Mouse (Mus musculus) embryonic facial prominence, embryonic 10.5 days (tissue): Measurements from ENCODE around the gene Ilkap. TPM values are rescaled to one million over a fixed set of nuclear protein-coding genes. Genes with fewer than 3 reads are reported as not detected.

ENCODE experiments used
- DNase-seq: peaks from one replicate; pipeline ENCODE4 v3.0.0-alpha.2; 2017; ENCODE audit warnings: low spot score
- H3K27ac ChIP-seq: fragments of 300-500 bp; sonication (generic); replicated peaks from 2 replicates; pipeline ENCODE4 v1.5.1; 2016; ENCODE audit warnings: mild to moderate bottlenecking
- H3K27me3 ChIP-seq: fragments of 300-500 bp; sonication (generic); replicated peaks from 2 replicates; pipeline ENCODE4 v1.6.1; 2016; ENCODE audit warnings: low read depth, mild to moderate bottlenecking; ENCODE audit not compliant: poor library complexity, severe bottlenecking
- H3K36me3 ChIP-seq: fragments of 300-500 bp; sonication (generic); replicated peaks from 2 replicates; pipeline ENCODE4 v1.6.1; 2016; ENCODE audit warnings: mild to moderate bottlenecking, moderate library complexity
- H3K4me1 ChIP-seq: fragments of 300-500 bp; sonication (generic); 2 replicates; pipeline ENCODE4 v1.6.1; 2016
- H3K4me3 ChIP-seq: fragments of 300-500 bp; sonication (generic); 2 replicates; pipeline ENCODE4 v1.5.1; 2016; ENCODE audit warnings: mild to moderate bottlenecking, moderate library complexity
- H3K9me3 ChIP-seq: fragments of 300-500 bp; sonication (generic); 2 replicates; pipeline ENCODE4 v1.6.1; 2016; ENCODE audit warnings: mild to moderate bottlenecking
- WGBS: fragments of 180-500 bp; shearing (Covaris S2); methylation state at CpG from one replicate; pipeline ENCODE4 v1.1.7; 2016; 5-methylcytosine and 5-hydroxymethylcytosine counted together
- polyA plus RNA-seq: library from polyadenylated mRNA; unstranded; fragments of >200 nt; fragmentation: Nextera tagmentation; extraction: Ambion mirVana; gene quantifications from 2 replicates; pipeline ENCODE4 v1.2.1, GENCODE M21; 2016

The Ilkap gene
- polyA plus RNA-seq, 1 experiment from 2014 or later = 177 TPM

GRCm38 (mm10) chr1:91412286-91413029 lies 13.8 kb upstream of the Ilkap start:
- 4% methylated on average over 65 of the region's 65 CpGs for WGBS
- peaks cover 18% of the 10 kb centered on the region for H3K36me3 ChIP-seq
- H3K4me3 ChIP-seq = peak overlapping the region; percentile 85
- no peaks in the 10 kb centered on the region for H3K9me3 ChIP-seq
- peaks cover 46% of the 10 kb centered on the region for H3K4me1 ChIP-seq
- no peak for DNase-seq
- H3K27me3 ChIP-seq = peaks cover 23% of the 10 kb centered on the region
- H3K27ac ChIP-seq = peak overlapping the region; percentile 94

- no peak for DNase-seq
- WGBS = 55% methylated on average over 8 of the region's 8 CpGs
Measured at GRCm38 (mm10) chr1:91411631-91412285, 13.1 kb upstream of the Ilkap start.

GRCm38 (mm10) chr1:91407819-91408218 lies 9.2 kb upstream of the Ilkap start:
- Histone ChIP-seq H3K4me3 (no peak overlapping the region), H3K4me1 (peaks cover 25% of the 10 kb centered on the region), H3K9me3 (no peaks in the 10 kb centered on the region), H3K36me3 (peaks cover 18% of the 10 kb centered on the region), H3K27me3 (peaks cover 37% of the 10 kb centered on the region), H3K27ac (no peak overlapping the region)
- DNase-seq = no peak
- WGBS = 91% methylated on average over 4 of the region's 4 CpGs

More at GRCm38 (mm10) chr1:91411631-91412285, 13.1 kb upstream of the Ilkap start:
- peak overlapping the region; percentile 94 for H3K27ac ChIP-seq
- H3K4me3 ChIP-seq = peak overlapping the region; percentile 85
- peaks cover 18% of the 10 kb centered on the region for H3K36me3 ChIP-seq
- no peaks in the 10 kb centered on the region for H3K9me3 ChIP-seq
- H3K27me3 ChIP-seq = peaks cover 23% of the 10 kb centered on the region
- H3K4me1 ChIP-seq = peaks cover 46% of the 10 kb centered on the region

- Histone ChIP-seq H3K9me3 (no peaks in the 10 kb centered on the region), H3K36me3 (peaks cover 5% of the 10 kb centered on the region; the same call in 1 of the 2 replicates), H3K27ac (no peak overlapping the region), H3K4me3 (no peak overlapping the region), H3K4me1 (peaks cover 10% of the 10 kb centered on the region; the same call in 1 of the 2 replicates), H3K27me3 (peaks cover 23% of the 10 kb centered on the region)
- DNase-seq = no peak
- 63% methylated on average over 23 of the region's 23 CpGs for WGBS
Measured at GRCm38 (mm10) chr1:91405406-91406169, 7.0 kb upstream of the Ilkap start.

GRCm38 (mm10) chr1:91404976-91405375 lies 6.4 kb upstream of the Ilkap start:
- Histone ChIP-seq H3K4me1 (peaks cover 5% of the 10 kb centered on the region; the same call in 1 of the 2 replicates), H3K27me3 (peaks cover 23% of the 10 kb centered on the region), H3K36me3 (no peaks in the 10 kb centered on the region), H3K9me3 (no peaks in the 10 kb centered on the region), H3K27ac (no peak overlapping the region), H3K4me3 (no peak overlapping the region)
- 31% methylated on average over 1 of the region's 1 CpGs for WGBS
- DNase-seq = no peak

- H3K27me3 ChIP-seq = no peaks in the 10 kb centered on the region
- 2% methylated on average over 12 of the region's 12 CpGs for WGBS
- H3K27ac ChIP-seq = peak overlapping the region; percentile 95
Measured at GRCm38 (mm10) chr1:91397927-91398259, 722 bp downstream of the Ilkap start.

GRCm38 (mm10) chr1:91390369-91390768 lies 8.2 kb downstream of the Ilkap start:
- DNase-seq = no peak
- H3K4me3 ChIP-seq = no peak overlapping the region
- 95% methylated on average over 5 of the region's 5 CpGs for WGBS
- no peak overlapping the region for H3K27ac ChIP-seq
- H3K36me3 ChIP-seq = peaks cover 100% of the 10 kb centered on the region
- H3K27me3 ChIP-seq = no peaks in the 10 kb centered on the region
- no peaks in the 10 kb centered on the region for H3K4me1 ChIP-seq
- H3K9me3 ChIP-seq = no peaks in the 10 kb centered on the region

More at GRCm38 (mm10) chr1:91397927-91398259, 722 bp downstream of the Ilkap start:
- H3K4me1 ChIP-seq = peaks cover 16% of the 10 kb centered on the region
- DNase-seq = no peak
- peak overlapping the region; percentile 84 for H3K4me3 ChIP-seq
- H3K36me3 ChIP-seq = peaks cover 42% of the 10 kb centered on the region
- no peaks in the 10 kb centered on the region for H3K9me3 ChIP-seq

GRCm38 (mm10) chr1:91381091-91381471 lies 17.5 kb downstream of the Ilkap start:
- 93% methylated on average over 4 of the region's 4 CpGs for WGBS
- Histone ChIP-seq H3K36me3 (peaks cover 98% of the 10 kb centered on the region), H3K27ac (no peak overlapping the region), H3K4me1 (no peaks in the 10 kb centered on the region), H3K4me3 (no peak overlapping the region), H3K9me3 (no peaks in the 10 kb centered on the region), H3K27me3 (no peaks in the 10 kb centered on the region)
- no peak for DNase-seq

- DNase-seq = peak; percentile 76
- Histone ChIP-seq H3K27ac (no peak overlapping the region), H3K27me3 (no peaks in the 10 kb centered on the region), H3K4me3 (no peak overlapping the region), H3K9me3 (no peaks in the 10 kb centered on the region), H3K36me3 (peaks cover 98% of the 10 kb centered on the region), H3K4me1 (no peaks in the 10 kb centered on the region)
- 63% methylated on average over 7 of the region's 7 CpGs for WGBS
Measured at GRCm38 (mm10) chr1:91380453-91381090, 18.0 kb downstream of the Ilkap start.

- Histone ChIP-seq H3K9me3 (no peaks in the 10 kb centered on the region), H3K27me3 (peaks cover 2% of the 10 kb centered on the region; the same call in 1 of the 2 replicates), H3K4me3 (no peak overlapping the region), H3K4me1 (peaks cover 3% of the 10 kb centered on the region; the same call in 1 of the 2 replicates), H3K36me3 (peaks cover 95% of the 10 kb centered on the region), H3K27ac (no peak overlapping the region)
- DNase-seq = no peak
- WGBS = 94% methylated on average over 6 of the region's 6 CpGs
Measured at GRCm38 (mm10) chr1:91373414-91373835, 25.2 kb downstream of the Ilkap start.

- peaks cover 36% of the 10 kb centered on the region for H3K27me3 ChIP-seq
- H3K9me3 ChIP-seq = no peaks in the 10 kb centered on the region
- DNase-seq = no peak
- H3K27ac ChIP-seq = no peak overlapping the region
- no peak overlapping the region for H3K4me3 ChIP-seq
- H3K36me3 ChIP-seq = peaks cover 62% of the 10 kb centered on the region
- 90% methylated on average over 23 of the region's 23 CpGs for WGBS
- H3K4me1 ChIP-seq = peaks cover 20% of the 10 kb centered on the region
Measured at GRCm38 (mm10) chr1:91370055-91370454, 28.6 kb downstream of the Ilkap start.

GRCm38 (mm10) chr1:91369408-91369807 lies 29.2 kb downstream of the Ilkap start:
- H3K27me3 ChIP-seq = peaks cover 40% of the 10 kb centered on the region
- 74% methylated on average over 4 of the region's 4 CpGs for WGBS
- peaks cover 55% of the 10 kb centered on the region for H3K36me3 ChIP-seq
- H3K4me1 ChIP-seq = peaks cover 20% of the 10 kb centered on the region
- no peak for DNase-seq
- no peaks in the 10 kb centered on the region; the same call in 1 of the 2 replicates for H3K9me3 ChIP-seq
- no peak overlapping the region for H3K4me3 ChIP-seq
- no peak overlapping the region for H3K27ac ChIP-seq
